7 mouse cellular contexts compared by ENCODE assay signal in genomic region chr4:118134485-118135365, GRCm38 (mm10). TPM values are rescaled to one million over a fixed set of nuclear protein-coding genes. Genes with fewer than 3 reads are reported as not detected.
DNase-seq lines count a peak whose midpoint lies in the region; ATAC-seq and TF ChIP-seq lines count a peak whose summit lies in the region.

TSS of gene St3gal3 (minus strand) at chr4:118134914.

- H3K4me2 ChIP-seq in embryonic facial prominence, embryonic 12.5 days (replicated peaks): peak within 1 kb of the TSS; percentile 75
- peak within 1 kb of the TSS; percentile 72 for H3K4me2 ChIP-seq in limb, embryonic 12.5 days
- H3K4me2 ChIP-seq in midbrain, embryonic 15.5 days: peak within 1 kb of the TSS; percentile 70

- peak; percentile 6 for TF ChIP-seq POLR2A in kidney, adult 2 months (IDR thresholded peaks at IDR 0.05; ENCODE audit: low read depth, low read length)
- TF ChIP-seq POLR2A in spleen, adult 2 months (IDR thresholded peaks at IDR 0.05; ENCODE audit: low read depth, low read length): peak; percentile 7

- peak within 1 kb of the TSS; percentile 94 for H3K9ac ChIP-seq in embryonic facial prominence, embryonic 12.5 days
- H3K9ac ChIP-seq in limb, embryonic 12.5 days (replicated peaks): peak within 1 kb of the TSS; percentile 93
- H3K9ac ChIP-seq in midbrain, embryonic 15.5 days: peak within 1 kb of the TSS; percentile 61

- H3K27me3 ChIP-seq in embryonic facial prominence, embryonic 12.5 days: no peaks in the 10 kb centered on the region
- no peaks in the 10 kb centered on the region for H3K27me3 ChIP-seq in kidney, adult 2 months (replicated peaks; ENCODE audit: control insufficient read depth, insufficient read depth, low read length)
- no peaks in the 10 kb centered on the region for H3K27me3 ChIP-seq in limb, embryonic 12.5 days
- H3K27me3 ChIP-seq in midbrain, embryonic 15.5 days (replicated peaks): no peaks in the 10 kb centered on the region
- H3K27me3 ChIP-seq in spleen, adult 2 months (ENCODE audit: control insufficient read depth, insufficient read depth, low read length): no peaks in the 10 kb centered on the region

- WGBS in embryonic facial prominence, embryonic 12.5 days: under 1% methylated on average over 72 of the region's 84 CpGs
- under 1% methylated on average over 84 of the region's 84 CpGs for WGBS in kidney, adult 2 months
- WGBS in limb, embryonic 12.5 days: under 1% methylated on average over 76 of the region's 84 CpGs
- WGBS in midbrain, embryonic 15.5 days: under 1% methylated on average over 78 of the region's 84 CpGs
- under 1% methylated on average over 83 of the region's 84 CpGs for WGBS in spleen, adult 2 months

- TF ChIP-seq CTCF in kidney, adult 2 months (conservative IDR thresholded peaks at IDR 0.05; ENCODE audit: insufficient read depth, insufficient read length, low read depth, low read length): no peak
- no peak for TF ChIP-seq CTCF in spleen, adult 2 months (IDR thresholded peaks at IDR 0.05; ENCODE audit: extremely low read depth, insufficient read depth, insufficient read length, insufficient replicate concordance)

- DNase-seq in adrenal gland, postnatal 25 days: peak; percentile 100
- peak; percentile 96 to 98 for DNase-seq in heart, adult 18-20 months
- DNase-seq in kidney, adult 2 months: peak; percentile 98
- peak; percentile 52 to 89 for DNase-seq in spleen, adult 2 months (ENCODE audit: low read depth in 1 of 2, low spot score in 2 of 2)

- peak within 1 kb of the TSS; percentile 100 for H3K4me3 ChIP-seq in embryonic facial prominence, embryonic 12.5 days
- H3K4me3 ChIP-seq in kidney, adult 2 months (ENCODE audit: insufficient read depth, low read depth, low read length): peak within 1 kb of the TSS; percentile 96
- peak within 1 kb of the TSS; percentile 99 for H3K4me3 ChIP-seq in limb, embryonic 12.5 days (replicated peaks)
- H3K4me3 ChIP-seq in midbrain, embryonic 15.5 days: peak within 1 kb of the TSS; percentile 59
- H3K4me3 ChIP-seq in spleen, adult 2 months (ENCODE audit: extremely low read depth, insufficient read depth, insufficient read length): peak within 1 kb of the TSS; percentile 92

- H3K36me3 ChIP-seq in embryonic facial prominence, embryonic 12.5 days: peaks cover 30% of the 10 kb centered on the region
- H3K36me3 ChIP-seq in kidney, adult 2 months (ENCODE audit: control insufficient read depth, insufficient read depth, low read length): no peaks in the 10 kb centered on the region; the same call in 1 of the 2 replicates
- peaks cover 42% of the 10 kb centered on the region for H3K36me3 ChIP-seq in limb, embryonic 12.5 days
- peaks cover 21% of the 10 kb centered on the region for H3K36me3 ChIP-seq in midbrain, embryonic 15.5 days (replicated peaks)
- H3K36me3 ChIP-seq in spleen, adult 2 months (ENCODE audit: control insufficient read depth, insufficient read depth, low read length): peaks cover 14% of the 10 kb centered on the region

- ATAC-seq in embryonic facial prominence, embryonic 12.5 days (ENCODE audit: insufficient number of reproducible peaks, insufficient read depth, low FRiP score, low TSS enrichment): peak; percentile 99
- peak; percentile 99 for ATAC-seq in limb, embryonic 12.5 days (ENCODE audit: insufficient number of reproducible peaks, insufficient read depth, low FRiP score, low TSS enrichment, low read depth)
- peak; percentile 98 for ATAC-seq in midbrain, embryonic 15.5 days (replicated peaks)

- H3K27ac ChIP-seq in embryonic facial prominence, embryonic 12.5 days: peak within 1 kb of the TSS; percentile 89
- peak within 1 kb of the TSS; percentile 68 for H3K27ac ChIP-seq in kidney, adult 2 months (ENCODE audit: insufficient read depth, low read depth, low read length)
- peak within 1 kb of the TSS; percentile 89 for H3K27ac ChIP-seq in limb, embryonic 12.5 days
- H3K27ac ChIP-seq in midbrain, embryonic 15.5 days: peak within 1 kb of the TSS; percentile 73
- peak within 1 kb of the TSS; percentile 61 for H3K27ac ChIP-seq in spleen, adult 2 months (ENCODE audit: insufficient read depth, low read length)

- peaks cover 13% of the 10 kb centered on the region for H3K4me1 ChIP-seq in embryonic facial prominence, embryonic 12.5 days
- peaks cover 20% of the 10 kb centered on the region for H3K4me1 ChIP-seq in kidney, adult 2 months (ENCODE audit: control insufficient read depth, insufficient read depth, low read length)
- peaks cover 11% of the 10 kb centered on the region for H3K4me1 ChIP-seq in limb, embryonic 12.5 days (replicated peaks)
- peaks cover 18% of the 10 kb centered on the region for H3K4me1 ChIP-seq in midbrain, embryonic 15.5 days
- H3K4me1 ChIP-seq in spleen, adult 2 months (ENCODE audit: control insufficient read depth, insufficient read depth, insufficient read length): peaks cover 2% of the 10 kb centered on the region

- H3K9me3 ChIP-seq in embryonic facial prominence, embryonic 12.5 days: no peaks in the 10 kb centered on the region
- no peaks in the 10 kb centered on the region for H3K9me3 ChIP-seq in limb, embryonic 12.5 days
- no peaks in the 10 kb centered on the region for H3K9me3 ChIP-seq in midbrain, embryonic 15.5 days

RNA-seq across cellular contexts. Expression of gene St3gal3, which starts in this region (rescaled TPM):
- total RNA-seq in adrenal gland, postnatal 25 days (2021): 33.0 and 36.1 TPM in 2 replicates
- polyA plus RNA-seq in embryonic facial prominence, embryonic 12.5 days (2016; fragmentation: Nextera tagmentation; extraction: Ambion mirVana): 10.8 and 12.0 TPM in 2 replicates
- total RNA-seq in heart, adult 18-20 months (2021): 10 to 100 TPM; 55.9 to 57.6 TPM
- 49.1 and 50.7 TPM in 2 replicates for polyA plus RNA-seq in kidney, adult 2 months (2012; rRNA removed)
- polyA plus RNA-seq in limb, embryonic 12.5 days (2016; fragmentation: Nextera tagmentation; extraction: Ambion mirVana): 8.9 and 12.1 TPM in 2 replicates
- polyA plus RNA-seq in midbrain, embryonic 15.5 days (2015; fragmentation: Nextera tagmentation; extraction: Ambion mirVana): 12.6 and 12.9 TPM in 2 replicates
- polyA plus RNA-seq in spleen, adult 2 months (2012; rRNA removed): 8.9 and 12.3 TPM in 2 replicates

Comparison
In these comparisons a context has a peak if more than half of its experiments do, and no peak if none do; other contexts are left out.
1. Peak in every context shown above with its lines: DNase-seq, ATAC-seq, H3K4me3 ChIP-seq and H3K27ac ChIP-seq.